Mouse (Mus musculus): ENCODE data around the gene Map4.

Map4 gene

DNA sequence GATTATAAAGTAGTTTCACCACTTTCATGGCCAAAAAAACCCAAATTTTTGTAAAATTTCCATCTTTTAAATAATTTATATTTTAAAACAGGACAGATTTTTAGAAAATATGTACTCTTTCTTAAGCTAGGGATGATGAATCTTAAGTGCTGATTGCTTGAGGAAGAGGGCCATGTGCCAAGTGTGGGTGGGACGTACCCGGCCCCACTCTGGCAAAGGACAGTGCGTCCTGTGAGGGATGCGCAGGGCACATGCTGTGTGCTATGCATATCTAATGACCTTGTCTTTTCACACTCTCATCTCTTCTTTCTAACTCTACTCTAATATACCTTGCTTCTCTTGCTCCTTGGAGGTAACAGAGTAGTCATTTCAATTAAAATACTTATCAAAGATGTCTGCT lies 66.2 kb downstream of the Map4 start:
- no peak for DNase-seq (ENCODE audit: low spot score in 2 of 2)

DNA sequence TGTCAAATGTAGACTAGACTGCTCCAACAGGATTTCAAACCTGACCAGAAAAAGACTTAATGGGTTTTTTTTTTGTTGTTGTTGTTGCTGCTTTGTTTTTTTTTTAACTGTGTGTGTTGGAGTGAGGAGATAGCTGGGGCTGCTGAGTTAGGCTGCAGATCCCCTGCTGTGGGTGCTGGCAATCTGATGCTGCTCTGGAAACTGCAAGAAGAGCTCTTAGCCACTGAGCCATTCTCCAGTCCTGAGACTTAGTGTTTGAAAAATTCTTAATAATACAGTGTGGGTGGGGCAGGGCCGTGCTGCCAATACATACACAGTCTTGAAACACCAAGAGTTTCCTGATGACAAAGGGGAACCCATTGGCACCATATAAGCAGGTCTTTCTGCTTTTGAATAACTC lies 70.7 kb downstream of the Map4 start:
- DNase-seq (ENCODE audit: low spot score in 2 of 2), result no peak

DNA sequence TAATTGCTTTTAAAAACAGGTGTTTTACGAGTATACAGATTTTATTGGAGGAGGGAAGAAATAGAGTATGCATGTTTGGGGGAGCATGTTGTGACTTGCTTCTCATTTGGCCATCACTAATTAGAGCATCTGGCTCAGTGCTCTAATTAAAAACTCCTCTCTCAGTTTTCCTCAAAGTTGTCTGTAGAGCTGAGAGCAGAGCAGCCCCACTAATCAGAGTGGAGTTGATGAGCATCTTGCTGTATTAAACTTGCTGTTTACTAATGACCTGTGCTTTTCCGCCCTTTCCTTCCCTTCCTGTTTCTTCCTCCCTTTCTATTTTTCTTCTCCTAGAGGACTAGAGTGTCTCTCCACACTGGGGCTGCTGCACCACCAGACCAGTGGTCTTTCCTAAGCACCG lies 71.2 kb downstream of the Map4 start:
- no peak for DNase-seq (ENCODE audit: low spot score in 2 of 2)

DNA sequence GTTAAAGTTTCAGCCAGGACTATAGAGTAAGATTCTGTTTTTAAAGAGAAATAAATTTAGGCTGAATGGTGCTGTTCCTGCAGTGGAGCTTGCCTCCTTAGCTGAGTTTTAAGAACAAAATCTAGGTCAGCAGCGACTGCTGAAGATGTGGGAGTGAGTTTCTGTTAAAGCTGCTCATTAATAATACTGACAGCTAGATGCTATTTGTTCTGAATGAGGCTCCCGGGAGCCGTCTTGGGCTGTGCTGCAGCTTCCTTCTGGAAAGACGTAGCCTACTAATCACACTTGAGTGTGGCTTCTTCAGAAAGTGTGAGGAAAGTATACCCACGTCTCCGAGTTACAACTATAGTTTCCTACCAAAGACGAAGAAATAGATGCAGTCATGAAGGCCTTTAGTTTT lies 88.0 kb downstream of the Map4 start:
- no peak for DNase-seq (ENCODE audit: low spot score in 2 of 2)

DNA sequence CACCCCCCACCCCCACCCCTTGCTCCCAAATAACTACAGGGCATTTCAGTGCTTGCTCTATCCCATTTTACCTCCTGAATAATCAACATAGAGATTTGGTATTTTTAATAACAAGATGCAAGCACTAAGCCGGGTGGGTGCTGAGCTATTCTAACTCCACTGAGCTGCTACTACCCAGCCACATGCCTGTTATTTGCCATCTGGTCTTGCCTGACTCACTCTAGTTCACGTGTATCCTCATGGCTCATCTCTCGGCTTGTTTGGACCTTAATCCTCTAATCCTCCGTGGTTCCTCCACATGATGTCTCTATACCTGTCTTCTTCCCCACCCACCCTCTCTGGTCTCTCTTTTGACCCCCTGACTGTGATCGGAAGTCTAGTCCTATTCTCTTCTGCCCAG lies 89.1 kb downstream of the Map4 start:
- DNase-seq (ENCODE audit: low spot score in 2 of 2), result no peak

DNA sequence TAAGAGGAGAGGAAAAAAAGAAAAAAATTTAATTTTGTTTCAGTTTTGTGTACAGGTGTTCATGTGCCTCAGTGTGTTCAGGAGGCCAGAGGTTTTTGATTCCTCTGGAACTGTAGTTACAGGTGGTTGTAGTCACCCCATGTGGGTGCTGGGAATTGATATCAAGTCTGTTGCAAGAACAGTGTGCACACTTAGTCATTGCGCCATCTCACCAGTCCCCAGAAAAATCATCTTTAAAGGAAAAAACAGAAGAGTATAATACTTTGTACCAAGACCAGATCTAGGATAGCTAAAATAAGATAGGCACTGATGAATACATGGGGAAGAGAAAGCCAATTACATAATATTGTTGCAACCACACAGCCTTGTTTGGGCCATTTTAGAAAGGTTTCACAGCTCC lies 90.2 kb downstream of the Map4 start:
- DNase-seq (ENCODE audit: low spot score in 2 of 2), result no peak

DNA sequence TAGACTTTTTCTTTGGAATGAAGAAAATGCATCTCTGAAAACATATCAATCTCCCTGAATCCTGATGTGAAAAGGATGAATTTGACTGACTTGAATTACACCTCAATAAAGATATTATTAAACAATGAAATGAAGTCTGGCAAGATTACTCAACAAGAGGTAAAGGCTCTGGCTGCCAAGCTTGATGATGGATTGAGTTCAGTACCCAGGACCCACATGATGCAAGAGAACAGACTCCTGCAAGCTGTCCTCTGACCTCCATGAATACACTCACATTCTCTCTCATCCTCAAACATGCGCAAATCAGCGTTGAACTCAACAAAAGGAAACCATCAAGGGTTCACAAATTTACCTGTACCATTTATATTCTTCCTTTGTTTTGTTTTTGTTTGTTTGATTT lies 90.9 kb downstream of the Map4 start:
- no peak for DNase-seq (ENCODE audit: low spot score in 2 of 2)

DNA sequence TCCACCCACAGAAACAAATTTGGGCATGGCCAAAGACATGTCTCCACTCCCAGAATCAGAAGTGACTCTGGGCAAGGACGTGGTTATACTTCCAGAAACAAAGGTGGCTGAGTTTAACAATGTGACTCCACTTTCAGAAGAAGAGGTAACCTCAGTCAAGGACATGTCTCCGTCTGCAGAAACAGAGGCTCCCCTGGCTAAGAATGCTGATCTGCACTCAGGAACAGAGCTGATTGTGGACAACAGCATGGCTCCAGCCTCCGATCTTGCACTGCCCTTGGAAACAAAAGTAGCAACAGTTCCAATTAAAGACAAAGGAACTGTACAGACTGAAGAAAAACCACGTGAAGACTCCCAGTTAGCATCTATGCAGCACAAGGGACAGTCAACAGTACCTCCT lies 103.8 kb downstream of the Map4 start:
- DNase-seq (ENCODE audit: low spot score in 2 of 2), result no peak

DNA sequence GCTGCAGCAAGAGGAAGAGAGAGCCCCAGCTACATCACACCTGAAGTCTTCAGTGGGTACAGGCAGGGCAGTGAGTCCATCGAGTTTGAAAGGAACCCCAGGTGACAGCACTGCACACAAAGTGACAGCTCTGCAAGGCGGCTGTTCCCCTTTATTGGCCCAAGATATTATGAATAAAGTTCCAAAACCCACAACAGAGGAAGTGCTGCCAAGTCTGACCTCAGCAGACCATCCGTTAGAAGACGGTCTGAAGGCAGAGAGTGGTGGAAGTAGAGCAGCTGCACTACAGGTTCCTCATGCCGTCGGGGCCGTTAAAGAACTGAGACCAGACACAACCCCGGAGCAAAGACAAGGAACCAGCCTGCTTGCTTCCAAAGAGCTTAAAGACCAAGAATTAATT lies 106.6 kb downstream of the Map4 start:
- no peak for DNase-seq (ENCODE audit: low spot score in 2 of 2)

DNA sequence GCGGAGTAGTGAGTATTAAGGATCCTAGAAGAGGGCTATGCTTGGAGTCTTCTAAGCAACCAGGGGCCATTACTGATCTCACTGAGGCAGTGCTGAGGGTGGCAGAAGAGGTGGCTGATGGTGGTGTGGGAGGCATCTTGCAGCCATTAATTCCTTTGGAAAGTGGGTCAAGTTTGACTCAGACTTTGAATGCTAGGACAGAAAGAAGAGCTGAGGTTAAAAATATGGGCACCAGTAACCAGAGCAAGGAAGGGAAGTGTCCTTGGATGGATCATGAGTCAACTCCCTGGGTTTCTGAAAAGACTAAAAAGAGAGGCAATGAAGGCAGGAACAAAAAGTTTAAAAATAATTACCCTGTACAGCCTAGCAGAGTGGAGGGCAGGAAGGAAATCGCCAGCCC lies 107.2 kb downstream of the Map4 start:
- no peak for DNase-seq (ENCODE audit: low spot score in 2 of 2)

DNA sequence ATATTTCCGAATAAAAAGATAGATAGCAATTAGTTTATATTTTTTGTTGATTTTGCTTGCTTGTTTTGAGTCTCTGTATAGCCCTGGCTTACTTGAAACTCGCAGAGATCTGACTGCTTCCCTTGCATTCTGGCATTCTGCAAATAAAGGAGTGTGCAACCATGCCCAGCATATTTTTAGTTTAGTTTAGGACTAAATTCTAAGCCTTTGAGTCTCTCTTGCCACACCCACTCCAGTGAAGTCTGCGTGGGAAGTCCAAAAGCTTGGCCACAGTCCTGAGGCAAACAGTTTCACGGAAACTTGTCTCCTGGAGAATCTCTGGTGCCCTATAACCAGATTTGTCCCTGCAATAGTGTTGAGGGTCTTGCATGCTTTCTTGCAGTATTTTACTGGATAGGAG lies 113.1 kb downstream of the Map4 start:
- no peak for DNase-seq (ENCODE audit: low spot score in 2 of 2)

DNA sequence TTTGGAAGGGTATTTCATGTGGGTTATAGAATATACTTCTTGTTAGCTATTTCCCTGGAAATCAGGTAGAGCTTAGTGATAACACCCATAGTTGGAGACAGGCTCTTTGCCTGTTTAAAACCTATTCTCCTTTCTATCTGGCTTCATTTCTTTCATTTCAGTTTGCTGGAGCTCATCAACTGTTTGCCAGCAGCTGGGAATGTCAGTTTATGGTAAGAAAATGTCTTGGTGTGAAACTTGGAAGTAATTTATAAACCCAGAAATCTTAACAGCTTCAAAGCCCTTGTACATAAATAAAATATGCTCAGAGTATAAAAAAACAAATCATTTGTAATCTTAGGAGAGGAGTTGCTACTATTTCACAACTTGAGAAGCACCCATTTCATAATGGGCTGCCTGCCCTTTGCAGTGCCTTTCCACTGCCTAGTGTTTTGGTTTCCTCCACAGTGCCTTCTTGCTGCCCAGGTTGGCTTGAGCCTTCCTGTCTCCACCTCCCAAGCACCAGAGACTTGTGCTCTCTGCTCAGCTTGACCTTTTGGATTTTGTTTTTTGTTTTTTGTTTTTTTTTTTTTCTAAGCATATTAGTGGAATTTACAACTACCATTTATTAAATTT lies 114.6 kb downstream of the Map4 start:
- DNase-seq (ENCODE audit: low spot score in 2 of 2), result no peak

DNA sequence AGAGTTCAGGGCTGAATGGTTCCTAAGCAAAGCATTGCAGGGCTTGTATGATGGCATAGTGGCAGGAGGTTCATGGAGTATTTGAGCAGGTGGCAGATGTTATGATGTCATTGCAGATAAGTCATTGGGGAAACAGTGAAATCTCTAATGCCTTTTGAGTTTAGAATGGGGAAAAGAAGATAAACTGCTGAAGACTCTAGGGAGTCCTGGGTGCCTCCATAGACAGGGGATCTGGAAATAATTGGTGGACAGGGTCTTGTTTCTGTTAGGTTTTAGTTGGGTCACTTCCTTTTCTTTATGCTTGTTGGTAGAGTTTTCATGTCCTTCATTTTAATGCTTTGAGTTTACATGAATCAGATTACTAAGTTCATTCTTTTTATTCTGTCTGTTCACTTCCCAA lies 116.0 kb downstream of the Map4 start:
- DNase-seq (ENCODE audit: low spot score in 2 of 2), result no peak

DNA sequence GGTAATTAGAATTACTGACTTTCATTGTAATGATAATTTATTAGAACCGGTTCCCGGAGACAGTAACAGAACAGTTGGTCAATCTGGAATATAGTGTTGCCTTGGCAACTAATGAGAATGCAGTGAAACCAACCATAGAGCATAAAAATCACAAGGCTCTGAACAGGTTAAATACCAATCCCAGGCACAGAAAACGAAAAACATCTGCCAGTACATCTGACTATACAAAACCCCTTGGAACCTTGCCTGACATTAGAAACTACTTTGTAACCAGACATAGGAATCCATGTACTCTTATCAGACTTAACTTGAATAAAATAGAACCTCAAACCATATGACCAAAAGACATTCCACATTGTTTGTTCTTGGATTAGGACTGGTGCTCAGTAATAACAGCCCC lies 116.6 kb downstream of the Map4 start:
- no peak for DNase-seq (ENCODE audit: low spot score in 2 of 2)

DNA sequence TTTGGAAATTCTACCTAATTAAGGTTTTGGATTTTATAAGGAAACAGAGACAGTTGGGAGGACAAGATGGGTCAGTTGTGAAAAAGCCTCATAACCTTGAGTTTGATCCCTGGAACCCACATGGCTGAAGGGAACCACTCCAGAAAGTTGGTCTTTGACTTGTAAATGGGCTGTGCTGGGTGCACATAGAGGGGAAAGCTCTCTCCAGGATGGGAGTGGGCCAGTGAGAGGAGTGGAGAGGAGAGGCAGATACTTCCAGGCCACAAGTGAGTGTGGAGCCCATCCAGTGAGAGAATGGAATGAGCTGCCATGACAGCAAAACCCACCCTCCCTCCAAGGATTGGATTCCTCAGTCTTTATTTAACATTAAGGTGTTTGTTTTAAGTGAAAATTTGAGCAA lies 119.9 kb downstream of the Map4 start:
- no peak for DNase-seq (ENCODE audit: low spot score in 2 of 2)

DNA sequence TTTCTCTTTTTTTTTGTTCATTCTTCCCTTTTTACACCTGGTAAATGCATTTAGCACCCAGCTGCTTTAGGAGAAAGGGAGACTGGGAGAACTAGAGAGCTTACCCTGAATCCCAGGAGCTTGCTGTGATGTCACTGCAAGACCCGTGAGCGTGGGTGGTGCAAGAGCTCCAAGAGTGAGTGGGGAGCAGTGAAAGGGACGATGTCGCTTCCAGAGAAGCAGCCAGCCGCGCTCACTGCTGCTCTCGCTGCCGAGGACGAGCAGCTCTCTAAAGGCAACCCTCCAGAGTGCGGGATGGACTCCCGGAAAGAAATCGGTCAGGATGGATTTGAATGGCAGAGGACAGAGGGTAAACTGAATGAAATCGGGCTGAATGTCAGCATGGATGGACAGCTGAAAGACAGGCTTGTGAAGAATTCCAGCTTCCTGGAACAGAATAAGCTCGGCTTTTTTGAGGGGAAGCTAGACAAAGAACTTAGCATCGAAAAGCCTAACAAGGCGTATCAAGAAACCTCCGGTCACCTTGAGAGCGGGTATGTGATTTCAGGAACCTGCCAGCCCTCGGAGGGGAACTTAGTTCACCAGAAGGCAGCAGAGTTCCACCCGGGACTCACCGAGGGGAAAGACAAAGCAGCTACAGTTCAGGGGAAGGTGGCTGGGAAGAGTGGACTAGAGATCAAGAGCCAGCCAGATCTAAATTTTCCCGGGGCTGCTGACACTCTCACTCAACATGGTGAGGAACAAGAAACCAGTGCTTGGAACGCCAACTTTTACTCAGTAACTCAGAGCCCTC lies 120.8 kb downstream of the Map4 start:
- no peak for DNase-seq (ENCODE audit: low spot score in 2 of 2)

DNA sequence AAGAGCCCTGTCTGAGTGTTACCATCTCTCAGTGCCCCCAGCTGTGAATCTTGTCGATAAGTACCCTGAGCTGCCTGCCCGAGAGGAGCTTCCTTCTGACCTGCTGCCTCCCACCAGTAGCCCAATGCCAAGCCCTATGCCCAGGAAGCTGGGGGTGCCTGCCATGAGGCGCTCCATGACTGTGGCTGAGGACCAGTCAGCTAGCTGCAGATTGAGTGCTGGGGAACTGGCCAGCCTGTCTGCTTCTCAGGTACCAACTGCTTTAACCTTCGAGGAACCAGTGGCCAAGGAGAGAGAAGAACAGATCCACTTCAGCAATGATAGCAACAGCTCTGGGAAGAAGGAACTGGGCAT lies 121.7 kb downstream of the Map4 start:
- no peak for DNase-seq (ENCODE audit: low spot score in 2 of 2)

DNA sequence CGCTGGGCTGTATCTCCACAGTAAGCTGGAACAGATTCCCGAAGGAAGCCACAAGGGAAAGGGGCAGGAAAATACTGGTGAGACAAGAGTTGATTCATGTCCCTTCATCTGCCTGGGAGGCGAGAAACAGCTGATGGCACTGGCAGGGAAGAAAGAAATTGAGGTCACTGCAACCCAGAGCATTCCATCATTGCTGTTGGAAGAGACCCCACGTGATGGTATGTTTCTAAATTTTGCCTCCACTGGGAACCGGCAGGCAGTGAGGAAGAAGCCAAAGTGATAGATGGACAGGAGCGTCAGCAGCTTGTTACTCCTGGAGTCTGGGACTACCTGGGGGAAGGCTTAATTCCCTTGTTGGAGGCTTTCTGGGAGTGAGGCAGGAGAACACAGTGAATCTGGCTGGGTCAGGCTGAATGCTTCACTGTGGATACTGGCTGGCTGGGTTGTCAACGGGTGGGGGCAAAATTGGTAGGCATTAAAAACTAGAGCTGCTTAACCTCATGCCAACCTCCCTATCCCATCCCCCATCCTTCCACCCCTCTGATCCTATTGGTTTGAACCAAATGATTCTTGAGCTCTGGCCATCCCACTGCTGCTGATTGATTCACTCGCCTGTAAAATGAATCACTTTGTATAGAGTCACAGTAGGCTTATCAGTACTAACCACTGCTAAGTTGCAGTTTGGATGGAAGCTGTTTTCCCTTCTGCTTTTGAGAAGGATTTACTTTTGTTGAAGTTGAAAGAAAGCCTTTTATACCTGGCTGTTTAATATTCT lies 122.2 kb downstream of the Map4 start:
- DNase-seq (ENCODE audit: low spot score in 2 of 2), result no peak

DNA sequence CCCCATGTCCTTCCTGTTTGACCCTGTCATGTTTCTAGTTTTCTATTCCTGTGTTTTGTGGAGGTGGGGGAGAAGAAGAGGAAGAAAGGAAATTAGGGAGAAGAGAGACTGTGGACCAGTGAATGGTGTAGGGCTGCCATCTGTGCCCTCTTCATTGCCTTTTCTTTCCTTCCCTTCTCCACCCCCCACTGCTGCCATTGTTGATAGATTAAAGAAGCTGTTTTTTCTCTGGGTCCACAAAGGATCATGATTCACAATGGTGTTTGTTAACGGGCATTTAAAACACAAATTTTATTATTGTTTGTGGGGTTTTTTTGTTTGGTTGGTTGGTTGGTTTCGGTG lies 122.8 kb downstream of the Map4 start:
- no peak for DNase-seq (ENCODE audit: low spot score in 2 of 2)

DNA sequence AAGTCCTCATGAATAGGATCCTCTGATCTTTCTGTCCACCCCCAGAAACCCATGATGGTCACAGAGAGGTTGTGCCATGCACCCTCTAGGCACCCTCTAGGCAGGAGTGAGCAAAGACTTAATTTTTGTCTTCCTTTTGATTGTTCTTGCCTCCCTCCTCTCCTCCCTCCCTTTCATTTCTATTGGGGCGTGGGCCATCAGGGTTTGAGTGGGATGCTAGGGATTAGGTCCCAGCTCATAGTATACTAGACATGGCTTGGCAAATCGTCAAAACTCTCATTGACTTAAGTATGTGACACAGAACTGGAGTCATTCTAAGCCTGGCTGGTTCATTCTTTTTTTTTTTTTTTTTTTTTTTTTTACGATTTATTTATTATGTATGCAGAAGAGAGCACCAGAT lies 123.5 kb downstream of the Map4 start:
- no peak for DNase-seq (ENCODE audit: low spot score in 2 of 2)

DNA sequence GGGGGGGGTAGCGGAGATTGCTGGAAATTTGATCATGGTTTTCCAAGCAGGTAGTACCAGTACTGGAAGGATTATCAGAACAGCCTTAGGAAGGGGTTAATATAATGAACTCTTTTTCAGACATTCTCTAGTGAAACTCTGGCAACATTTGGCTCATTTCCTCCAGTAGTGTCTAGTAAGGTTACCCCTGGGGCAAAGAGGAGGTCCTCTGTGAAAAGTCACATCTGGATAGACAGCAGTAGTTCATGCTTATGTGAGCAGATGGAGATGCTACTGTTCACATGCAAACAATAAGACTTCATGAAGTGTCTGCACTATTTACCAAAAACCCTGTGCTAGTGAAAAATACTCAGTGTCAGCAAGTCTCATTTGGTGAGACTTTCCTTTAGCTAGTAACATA lies 125.9 kb downstream of the Map4 start:
- DNase-seq (ENCODE audit: low spot score in 2 of 2), result no peak

DNA sequence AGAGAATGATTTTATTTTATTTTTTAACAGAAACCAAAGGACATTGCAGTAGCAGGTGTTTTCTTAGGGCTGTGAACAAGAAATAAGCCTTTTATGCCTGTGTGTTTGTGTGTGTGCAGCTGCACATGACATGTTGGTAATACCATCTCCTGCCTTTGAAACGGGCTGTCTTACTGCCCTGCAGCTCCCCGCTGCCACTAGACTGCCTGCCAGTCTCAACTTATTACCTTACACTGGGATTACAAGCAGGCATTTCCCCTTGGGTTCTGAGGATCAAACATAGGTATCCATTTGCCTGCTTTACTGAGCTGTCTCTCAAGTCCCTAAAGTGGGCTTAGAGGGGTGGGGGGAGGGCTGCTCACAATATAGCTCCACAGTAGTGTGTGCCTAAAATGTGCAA lies 129.5 kb downstream of the Map4 start:
- DNase-seq (ENCODE audit: low spot score in 2 of 2), result no peak

DNA sequence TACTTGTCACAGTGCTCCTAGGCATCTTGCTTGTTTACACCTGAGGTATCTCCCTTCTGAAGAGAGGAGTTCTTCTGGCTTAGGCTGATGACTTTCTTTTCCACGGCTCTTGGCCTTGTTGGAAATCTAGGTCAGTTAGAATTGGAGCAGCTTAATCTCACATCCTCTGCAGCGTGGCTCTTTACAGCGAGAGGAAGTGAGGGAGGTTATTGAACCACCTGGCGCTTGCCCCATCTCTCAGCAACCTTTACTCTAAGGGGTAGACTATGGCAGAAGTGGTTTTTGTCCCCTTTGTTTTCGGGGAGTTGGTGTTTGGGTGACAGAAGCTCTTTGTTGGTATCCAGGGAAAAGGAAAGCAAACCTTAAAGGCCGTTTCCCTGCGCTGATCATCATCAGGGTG lies 131.1 kb downstream of the Map4 start:
- DNase-seq (ENCODE audit: low spot score in 2 of 2), result no peak
